Mouse (Mus musculus) megakaryocyte, embryonic 14.5 days (primary cell): Measurements from ENCODE around the gene Gprc5a.

ENCODE experiments used
- FLI1 ChIP-seq: IDR thresholded peaks from 2 replicates; pipeline ENCODE4 v1.6.1; 2012; ENCODE audit warnings: low read length, inconsistent platforms, mixed read lengths
- GATA1 ChIP-seq: IDR thresholded peaks from 3 replicates; pipeline ENCODE4 v1.6.1; 2012; ENCODE audit warnings: mixed read lengths, low read length, inconsistent platforms, borderline replicate concordance

DNA sequence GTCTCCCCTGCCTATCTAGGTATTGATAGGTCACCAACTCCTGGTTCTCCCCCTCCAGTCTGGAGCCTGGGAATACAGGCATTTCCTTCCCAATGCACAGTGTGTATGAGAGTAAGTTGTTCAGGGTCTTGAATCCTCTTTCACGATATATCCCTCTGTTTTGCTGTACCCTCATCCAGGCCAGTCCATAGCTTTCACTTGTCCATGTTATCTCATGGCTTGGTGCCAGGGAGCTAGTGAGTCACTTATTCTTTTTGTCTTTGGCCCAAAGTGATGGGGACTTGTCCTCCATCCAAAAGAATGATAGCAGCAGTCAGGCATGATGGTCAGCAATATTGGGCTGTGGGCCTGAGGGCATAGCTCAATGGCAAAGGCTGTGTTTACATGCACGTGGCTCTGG, 38.7 kb upstream of the Gprc5a start:
- TF ChIP-seq GATA1 (no peak), FLI1 (no peak)
